Comparison of ENCODE assay signal across 19 mouse cellular contexts in the genomic region with DNA sequence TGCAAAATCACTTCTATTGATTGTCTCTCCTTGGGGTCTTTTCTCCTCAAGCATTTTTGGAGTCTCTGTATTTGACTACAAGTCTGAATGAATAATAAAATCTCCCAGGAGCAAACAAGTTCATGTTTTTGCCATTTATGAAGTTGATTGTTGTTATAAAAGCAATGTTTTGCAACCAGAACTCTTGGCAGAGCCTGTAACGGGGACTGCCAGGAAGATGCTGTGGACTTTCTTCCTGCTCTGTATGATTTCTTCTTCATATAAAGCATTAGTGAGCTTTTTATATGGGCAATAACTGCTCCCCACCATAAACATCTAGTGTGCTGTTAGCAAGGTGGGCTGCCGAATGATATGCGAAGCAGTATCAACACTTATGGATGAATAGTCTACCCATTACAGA.
DNase-seq lines count a peak whose midpoint lies in the region; ATAC-seq lines count a peak whose summit lies in the region.
"Had no signal": no experiment of that assay in that cellular context is flagged by ENCODE, and none has a peak within 500 bp of the region (broad histone marks: within the 10 kb centered on the region; RNA-seq: fewer than 3 reads in every experiment).

No protein-coding gene starts in this region.

- ATAC-seq in heart, embryonic 11.5 days (replicated peaks; ENCODE audit: insufficient number of reproducible peaks, low FRiP score, low TSS enrichment), result no peak
- ATAC-seq: forebrain, embryonic 13.5 days; forebrain, postnatal 0 days; hindbrain, postnatal 0 days had no signal

- H3K36me3 ChIP-seq in heart, embryonic 11.5 days (ENCODE audit: control insufficient read depth, insufficient read depth, low read length), result no peaks in the 10 kb centered on the region
- no peaks in the 10 kb centered on the region for H3K36me3 ChIP-seq in forebrain, embryonic 10.5 days (replicated peaks)
- H3K36me3 ChIP-seq: embryonic facial prominence, embryonic 13.5 days; heart, embryonic 10.5 days; hindbrain, embryonic 12.5 days had no signal

- H3K9me3 ChIP-seq in heart, embryonic 11.5 days (replicated peaks; ENCODE audit: control insufficient read depth, low read length), result no peaks in the 10 kb centered on the region
- H3K9me3 ChIP-seq in forebrain, embryonic 10.5 days, result 0 out of 2 replicates have a peak, but pooled peaks cover 5% of the 10 kb centered on the region
- H3K9me3 ChIP-seq: embryonic facial prominence, embryonic 13.5 days; heart, embryonic 10.5 days; hindbrain, embryonic 12.5 days had no signal

- H3K27me3 ChIP-seq in heart, embryonic 11.5 days (ENCODE audit: control insufficient read depth, insufficient read depth, low read length), result no peaks in the 10 kb centered on the region
- no peaks in the 10 kb centered on the region for H3K27me3 ChIP-seq in forebrain, embryonic 10.5 days (ENCODE audit: poor library complexity, severe bottlenecking)
- H3K27me3 ChIP-seq: embryonic facial prominence, embryonic 13.5 days; forebrain, embryonic 13.5 days; hindbrain, embryonic 12.5 days had no signal

- intact Hi-C loops in gastrocnemius, postnatal 14 days (cut with DNase I; ENCODE audit: low total_unique reads), result no loop called here

- no peaks in the 10 kb centered on the region for H3K4me1 ChIP-seq in heart, embryonic 11.5 days (ENCODE audit: control insufficient read depth, insufficient read depth, low read length)
- H3K4me1 ChIP-seq in forebrain, embryonic 10.5 days, result no peaks in the 10 kb centered on the region
- H3K4me1 ChIP-seq: forebrain, embryonic 13.5 days; hindbrain, embryonic 12.5 days had no signal

- no peak overlapping the region for H3K4me3 ChIP-seq in heart, embryonic 11.5 days (ENCODE audit: low read depth, low read length)
- no peak overlapping the region for H3K4me3 ChIP-seq in forebrain, embryonic 10.5 days
- H3K4me3 ChIP-seq: embryonic facial prominence, embryonic 13.5 days; forebrain, embryonic 13.5 days; heart, embryonic 10.5 days; hindbrain, embryonic 12.5 days had no signal

- H3K4me2 ChIP-seq in heart, embryonic 11.5 days, result no peak overlapping the region
- H3K4me2 ChIP-seq: embryonic facial prominence, embryonic 13.5 days; forebrain, embryonic 13.5 days; hindbrain, embryonic 12.5 days had no signal

- H3K27ac ChIP-seq in heart, embryonic 11.5 days (ENCODE audit: low read depth, low read length), result no peak overlapping the region
- no peak overlapping the region for H3K27ac ChIP-seq in forebrain, embryonic 10.5 days
- H3K27ac ChIP-seq: embryonic facial prominence, embryonic 13.5 days; forebrain, embryonic 13.5 days; heart, embryonic 10.5 days; hindbrain, embryonic 12.5 days; hindbrain, postnatal 0 days had no signal

- no peak overlapping the region for H3K9ac ChIP-seq in heart, embryonic 11.5 days (ENCODE audit: low read depth, low read length)
- H3K9ac ChIP-seq: embryonic facial prominence, embryonic 13.5 days; forebrain, embryonic 13.5 days; forebrain, postnatal 0 days; hindbrain, embryonic 12.5 days had no signal

- 88% methylated on average over 3 of the region's 3 CpGs for WGBS in heart, embryonic 11.5 days (ENCODE audit: insufficient replicate concordance)
- WGBS in forebrain, embryonic 10.5 days, result 95% methylated on average over 3 of the region's 3 CpGs

- peak; percentile 25 for DNase-seq in gastrocnemius, postnatal 14 days
- DNase-seq in gastrocnemius, adult 8-10 months (ENCODE audit: low spot score in 2 of 2), result no peak
- DNase-seq in heart, adult 9 months (ENCODE audit: low spot score in 2 of 2), result peak; percentile 31 to 66
- DNase-seq in urinary bladder, postnatal 14 days (ENCODE audit: low spot score), result peak; percentile 29
- DNase-seq in urinary bladder, adult 2 months (ENCODE audit: low spot score), result no peak
- peak; percentile 25 for DNase-seq in skeletal muscle tissue, adult 2 months (ENCODE audit: low read depth, low spot score)
- no peak for DNase-seq in forebrain, embryonic 10.5 days (ENCODE audit: extremely low spot score, low spot score)
- DNase-seq: adrenal gland, adult 8-10 months; cerebellum, adult 18-20 months; cerebellum, adult 9-11 months; cerebellum, postnatal 36 days; forebrain, postnatal 0 days; kidney, adult 11 months had no signal

Comparison
In these comparisons a context has a peak if more than half of its experiments do, and no peak if none do; other contexts are left out.
1. DNase-seq: peak in gastrocnemius, postnatal 14 days (single experiment), heart, adult 9 months (2 of 2), urinary bladder, postnatal 14 days (single experiment) and skeletal muscle tissue, adult 2 months (single experiment); none in gastrocnemius, adult 8-10 months (0 of 2), urinary bladder, adult 2 months (single experiment) and forebrain, embryonic 10.5 days (single experiment).